Mouse (Mus musculus) heart, postnatal 10 days (tissue): ENCODE data around the gene Tnrc18. TPM values are rescaled to one million over a fixed set of nuclear protein-coding genes. Genes with fewer than 3 reads are reported as not detected.

Source experiments
- DNase-seq, 2 experiments: peaks; one replicate each; pipeline ENCODE4 v3.0.0; 2021
- intact Hi-C: fragments of 180-260 bp; cut with DNase I; formaldehyde crosslinking; loops from one replicate; pipeline ENCODE4 v1.15.1; 2025
- total RNA-seq, 2 experiments: library from RNA; stranded (reverse); gene quantifications; 2 replicates each; pipeline ENCODE4 v1.2.3; 2021

Gene Tnrc18
- total RNA-seq, 2 experiments from 2014 or later, result 80.1 to 91.3 TPM

- DNase-seq, result no peak
- intact Hi-C loops, result no loop called here
Observed at GRCm38 (mm10) chr5:142747026-142747629, 70.3 kb downstream of the Tnrc18 start.

- intact Hi-C loops, result no loop called here
- DNase-seq, result no peak
Observed at GRCm38 (mm10) chr5:142739941-142740340, 77.5 kb downstream of the Tnrc18 start.

- intact Hi-C loops, result no loop called here
Observed at GRCm38 (mm10) chr5:142731916-142732315, 85.5 kb downstream of the Tnrc18 start.

GRCm38 (mm10) chr5:142730295-142730694 lies 87.2 kb downstream of the Tnrc18 start:
- intact Hi-C loops, result no loop called here

More at GRCm38 (mm10) chr5:142731916-142732315, 85.5 kb downstream of the Tnrc18 start:
- DNase-seq, result no peak

GRCm38 (mm10) chr5:142728301-142728700 lies 89.2 kb downstream of the Tnrc18 start:
- intact Hi-C loops, result no loop called here
- DNase-seq, result no peak

More at GRCm38 (mm10) chr5:142730295-142730694, 87.2 kb downstream of the Tnrc18 start:
- DNase-seq, result no peak

GRCm38 (mm10) chr5:142726748-142727147 lies 90.7 kb downstream of the Tnrc18 start:
- DNase-seq, result no peak
- intact Hi-C loops, result no loop called here

GRCm38 (mm10) chr5:142724265-142724664 lies 93.2 kb downstream of the Tnrc18 start:
- no peak for DNase-seq
- intact Hi-C loops, result no loop called here

- DNase-seq, result peak; percentile 59 to 70
Observed at GRCm38 (mm10) chr5:142723520-142724133, 93.8 kb downstream of the Tnrc18 start.

GRCm38 (mm10) chr5:142719897-142720296 lies 97.6 kb downstream of the Tnrc18 start:
- DNase-seq, result no peak
- intact Hi-C loops, result loop anchor here (2.0 kb wide), 1 partner anchor 241 kb away; no protein-coding TSS in a partner anchor

More at GRCm38 (mm10) chr5:142723520-142724133, 93.8 kb downstream of the Tnrc18 start:
- intact Hi-C loops, result loop anchor here (1.0 kb wide), 2 partner anchors 119 to 154 kb away; no protein-coding TSS in a partner anchor

- no peak for DNase-seq
- intact Hi-C loops, result loop anchor here (1.0 to 2.0 kb wide), 4 partner anchors 45 to 240 kb away; no protein-coding TSS in a partner anchor
Observed at GRCm38 (mm10) chr5:142718486-142718885, 99.0 kb downstream of the Tnrc18 start.

- peak; percentile 79 to 87 for DNase-seq
- intact Hi-C loops, result loop anchor here (1.0 to 2.0 kb wide), 4 partner anchors 45 to 239 kb away; no protein-coding TSS in a partner anchor
Observed at GRCm38 (mm10) chr5:142718037-142718436, 99.4 kb downstream of the Tnrc18 start.

GRCm38 (mm10) chr5:142716056-142716455 lies 101.4 kb downstream of the Tnrc18 start:
- intact Hi-C loops, result loop anchor here (2.0 kb wide), 1 partner anchor 135 kb away; no protein-coding TSS in a partner anchor
- DNase-seq, result no peak

GRCm38 (mm10) chr5:142715059-142715458 lies 102.4 kb downstream of the Tnrc18 start:
- intact Hi-C loops, result loop anchor here (1.0 kb wide), 1 partner anchor 41 kb away; no protein-coding TSS in a partner anchor

GRCm38 (mm10) chr5:142713966-142714365 lies 103.5 kb downstream of the Tnrc18 start:
- intact Hi-C loops, result no loop called here
- DNase-seq, result no peak

More at GRCm38 (mm10) chr5:142715059-142715458, 102.4 kb downstream of the Tnrc18 start:
- DNase-seq, result no peak

GRCm38 (mm10) chr5:142712373-142712772 lies 105.1 kb downstream of the Tnrc18 start:
- DNase-seq, result no peak
- intact Hi-C loops, result no loop called here

GRCm38 (mm10) chr5:142709436-142709835 lies 108.0 kb downstream of the Tnrc18 start:
- no peak for DNase-seq
- intact Hi-C loops, result no loop called here

- intact Hi-C loops, result no loop called here
- DNase-seq, result no peak
Observed at GRCm38 (mm10) chr5:142707709-142708108, 109.8 kb downstream of the Tnrc18 start.

GRCm38 (mm10) chr5:142703569-142703968 lies 113.9 kb downstream of the Tnrc18 start:
- intact Hi-C loops, result no loop called here
- no peak for DNase-seq

- no peak for DNase-seq
- intact Hi-C loops, result no loop called here
Observed at GRCm38 (mm10) chr5:142702511-142703138, 114.8 kb downstream of the Tnrc18 start.

GRCm38 (mm10) chr5:142701651-142702510 lies 115.6 kb downstream of the Tnrc18 start:
- intact Hi-C loops, result no loop called here
- peak in 1 of 2 experiments; percentile 36 for DNase-seq
